Mouse (Mus musculus): Measurements from ENCODE around the gene BC024978.

DNA sequence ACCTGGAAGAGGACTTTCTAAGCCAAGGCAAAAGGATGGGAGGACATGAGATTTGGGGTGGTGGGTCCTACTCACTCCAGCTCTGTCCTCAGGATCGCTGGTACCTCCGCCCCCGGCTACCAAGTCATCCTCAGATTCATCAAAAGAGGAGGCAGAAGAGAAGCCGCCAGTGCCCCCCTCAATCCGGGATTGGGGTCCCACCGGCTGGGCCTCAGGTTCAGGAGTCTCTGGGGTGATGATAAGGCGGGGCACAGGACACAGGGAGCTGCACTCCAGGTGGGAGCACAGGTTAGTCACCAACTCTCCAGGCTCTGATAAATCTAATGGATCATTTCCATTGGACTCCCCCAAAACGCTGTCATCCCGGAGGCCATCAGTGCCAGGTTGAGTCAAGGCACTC, 31.7 kb downstream of the BC024978 start:
- TF ChIP-seq CTCF (IDR thresholded peaks at IDR 0.05; ENCODE audit: control insufficient read depth, insufficient read depth, insufficient read length) (no peak), CEBPB (IDR thresholded peaks at IDR 0.05; ENCODE audit: low read depth) (no peak), MYOD1 (IDR thresholded peaks at IDR 0.05; ENCODE audit: control insufficient read depth, insufficient read length, low read depth) (no peak), USF1 (IDR thresholded peaks at IDR 0.05; ENCODE audit: low read depth) (no peak), MAX (IDR thresholded peaks at IDR 0.05) (no peak), FOSL1 (IDR thresholded peaks at IDR 0.05; ENCODE audit: insufficient read depth, low read length, poor library complexity, severe bottlenecking) (no peak)
